Mouse (Mus musculus) right cerebral cortex, postnatal 10 days (tissue): ENCODE measurements around the gene Klhdc10.
"Not testable (repeated sequence)": the region's sequence is repeated elsewhere in the genome, so short reads cannot be mapped to it uniquely, and the experiment has no call there.

Source experiments
- DNase-seq, 2 experiments: peaks; one replicate each; pipeline ENCODE4 v3.0.0; 2021; ENCODE audit warnings: low spot score in 2 of 2

Gene Klhdc10

GRCm38 (mm10) chr6:30401308-30402015, at the start of gene Klhdc10:
Gene Klhdc10 (plus strand): TSS chr6:30401868.
- DNase-seq = peak; percentile 100

DNA sequence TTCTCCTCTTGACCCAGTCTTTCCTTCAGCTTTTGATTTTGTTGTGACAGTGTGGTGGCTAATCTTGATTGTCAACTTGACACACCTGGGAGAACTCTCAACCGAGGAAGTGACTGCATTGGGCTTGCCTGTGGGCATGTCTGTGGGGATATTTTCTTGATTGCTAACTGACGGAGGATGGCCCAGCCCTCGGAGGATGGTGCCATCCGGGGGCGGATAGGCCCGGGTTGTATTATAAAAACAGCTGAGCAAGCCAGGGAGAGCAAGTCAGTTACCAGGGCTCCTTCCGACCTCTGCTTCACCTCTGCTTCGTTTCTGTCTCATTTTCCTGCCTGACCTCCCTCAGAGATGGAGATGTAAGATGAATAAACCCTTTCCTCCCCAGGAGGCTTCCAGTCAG, 48.9 kb upstream of the Klhdc10 start:
- no peak for DNase-seq

DNA sequence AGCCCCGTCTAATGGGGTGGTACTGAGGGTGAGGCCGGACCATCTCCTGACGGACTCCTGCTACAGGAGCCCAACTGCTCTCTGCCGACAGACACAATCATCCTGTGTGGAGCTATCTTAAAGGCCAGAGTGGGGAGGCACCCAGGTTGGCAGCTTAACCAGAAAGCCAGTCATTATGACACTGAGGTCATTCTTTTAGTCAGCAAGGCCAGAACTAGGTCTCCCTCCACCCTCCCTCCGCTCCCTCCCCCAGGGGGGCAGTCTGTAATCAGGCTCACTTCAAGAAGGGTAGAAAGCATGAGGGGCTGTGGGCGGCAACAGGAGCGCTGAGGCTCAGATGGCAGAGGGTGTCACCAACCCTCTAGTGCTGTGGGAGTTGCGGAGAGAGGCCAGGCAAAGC, 48.0 kb upstream of the Klhdc10 start:
- DNase-seq = no peak

GRCm38 (mm10) chr6:30354760-30355159, 46.9 kb upstream of the Klhdc10 start:
- DNase-seq = no peak

DNA sequence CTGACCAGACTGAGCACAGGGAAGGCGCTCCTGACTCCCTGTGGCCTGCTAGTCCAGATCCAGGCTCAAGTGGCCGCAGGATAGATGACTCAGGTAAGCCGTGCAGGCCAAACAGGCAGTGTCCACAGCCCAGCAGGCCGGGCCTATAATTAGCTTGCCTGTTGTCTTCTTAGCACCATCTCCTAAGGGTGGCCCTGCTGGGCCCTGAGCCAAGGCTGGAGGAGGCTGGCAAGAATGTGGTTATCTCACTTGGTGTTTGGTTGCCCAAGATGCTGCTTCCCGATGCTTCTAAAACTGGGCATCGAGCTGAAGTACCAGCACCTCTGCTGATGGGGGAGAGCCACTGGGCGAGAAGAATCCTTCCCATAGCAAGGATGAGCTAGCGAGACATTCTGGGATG, 46.0 kb upstream of the Klhdc10 start:
- no peak for DNase-seq

DNA sequence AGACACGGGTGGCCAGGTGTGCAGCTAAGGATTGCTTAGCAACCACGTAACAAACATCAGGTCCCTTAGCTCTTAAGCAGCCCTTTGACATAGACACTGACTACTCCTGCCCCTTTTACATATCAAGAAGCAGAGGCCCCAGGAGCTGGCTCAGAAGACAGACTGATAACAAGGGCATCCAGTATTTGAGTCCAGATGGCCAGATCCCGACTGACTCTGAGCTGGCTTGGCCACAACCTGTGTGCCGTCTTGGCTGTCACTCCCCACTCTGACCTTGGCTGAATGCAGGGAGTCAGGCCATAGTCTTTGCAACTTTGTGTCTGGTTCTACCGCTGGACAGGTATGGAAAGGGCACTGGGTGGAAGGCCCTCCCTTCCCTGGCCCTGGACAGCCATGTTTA, 45.5 kb upstream of the Klhdc10 start:
- no peak for DNase-seq

DNA sequence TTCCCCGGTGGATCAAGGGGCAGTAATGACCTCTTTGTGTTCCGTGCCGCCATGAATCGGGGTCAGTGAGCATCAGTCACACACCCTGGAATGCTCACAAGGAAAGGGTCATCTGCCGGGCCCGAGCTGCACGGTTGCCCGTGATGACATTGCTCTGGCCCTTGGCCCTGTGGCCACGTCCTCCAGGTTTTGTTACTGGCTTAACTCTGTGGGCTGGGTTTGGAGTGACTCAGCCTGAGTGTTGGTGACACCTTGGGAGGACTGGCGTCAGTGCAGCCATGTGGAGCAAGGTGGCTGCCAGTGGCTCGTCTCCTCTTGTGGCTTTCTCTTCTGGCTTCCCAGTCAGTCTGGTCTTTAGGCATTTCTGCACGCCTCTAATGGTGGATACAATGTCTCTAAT, 45.0 kb upstream of the Klhdc10 start:
- no peak for DNase-seq

- peak; percentile 82 to 88 for DNase-seq
These were observed 44.0 kb upstream of the Klhdc10 start for GRCm38 (mm10) chr6:30357561-30358177.

DNA sequence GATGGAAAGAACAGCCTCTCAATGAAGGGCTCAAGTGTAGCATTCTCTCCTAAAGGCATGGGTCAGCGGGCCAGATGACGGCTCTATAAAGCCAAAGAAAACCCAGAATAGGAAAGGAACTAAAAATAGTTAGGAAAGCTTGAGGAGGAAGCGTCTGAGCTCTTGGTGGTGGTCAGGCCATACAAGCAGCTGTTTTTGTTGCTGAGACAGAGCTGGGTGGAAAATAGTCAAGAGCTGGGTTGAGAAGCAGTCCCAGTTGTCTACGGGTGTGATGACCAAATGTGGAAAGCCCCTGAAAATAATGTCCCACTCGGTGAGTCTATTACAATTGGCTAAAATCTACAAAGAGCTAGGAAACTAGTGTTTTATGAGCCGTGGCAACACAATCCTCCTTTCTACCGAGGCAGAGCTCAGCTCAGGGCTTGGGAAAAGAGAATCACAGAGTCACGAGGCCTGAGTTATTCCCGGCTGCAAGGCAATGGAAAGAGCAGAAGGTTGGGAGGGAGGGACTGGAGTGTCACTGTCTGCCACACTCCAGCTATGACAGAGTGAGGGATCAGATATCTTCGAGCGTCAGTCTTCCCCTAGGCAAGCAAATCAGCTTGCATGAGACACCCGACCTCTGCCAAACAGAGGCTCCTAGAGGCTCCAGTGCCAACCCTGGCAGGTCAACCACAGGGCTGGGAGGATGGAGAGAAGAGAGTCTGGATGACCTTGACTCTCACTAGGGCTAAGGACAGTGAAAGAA, 41.7 kb upstream of the Klhdc10 start:
- DNase-seq = no peak

DNA sequence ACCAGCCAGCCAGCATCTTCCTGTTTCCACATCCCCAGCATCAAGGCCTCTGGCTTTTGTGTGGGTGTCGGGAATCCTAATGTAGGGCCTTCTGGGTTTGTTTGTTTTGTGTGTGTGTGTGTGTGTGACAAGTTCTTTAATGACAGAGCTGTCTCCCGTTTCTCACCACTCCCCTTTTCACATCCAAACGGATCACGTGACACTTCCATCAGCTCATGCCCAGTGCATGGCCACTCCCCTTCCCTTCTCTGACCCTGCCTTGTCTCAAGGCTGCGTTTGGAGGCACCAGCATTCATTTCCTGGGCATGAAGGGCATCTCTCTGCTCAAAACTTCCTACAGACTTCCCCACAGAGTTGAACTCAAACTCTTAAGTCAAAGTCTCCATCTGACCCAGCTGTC, 37.9 kb upstream of the Klhdc10 start:
- no peak for DNase-seq

GRCm38 (mm10) chr6:30369291-30369690, 32.4 kb upstream of the Klhdc10 start:
- no peak for DNase-seq

DNA sequence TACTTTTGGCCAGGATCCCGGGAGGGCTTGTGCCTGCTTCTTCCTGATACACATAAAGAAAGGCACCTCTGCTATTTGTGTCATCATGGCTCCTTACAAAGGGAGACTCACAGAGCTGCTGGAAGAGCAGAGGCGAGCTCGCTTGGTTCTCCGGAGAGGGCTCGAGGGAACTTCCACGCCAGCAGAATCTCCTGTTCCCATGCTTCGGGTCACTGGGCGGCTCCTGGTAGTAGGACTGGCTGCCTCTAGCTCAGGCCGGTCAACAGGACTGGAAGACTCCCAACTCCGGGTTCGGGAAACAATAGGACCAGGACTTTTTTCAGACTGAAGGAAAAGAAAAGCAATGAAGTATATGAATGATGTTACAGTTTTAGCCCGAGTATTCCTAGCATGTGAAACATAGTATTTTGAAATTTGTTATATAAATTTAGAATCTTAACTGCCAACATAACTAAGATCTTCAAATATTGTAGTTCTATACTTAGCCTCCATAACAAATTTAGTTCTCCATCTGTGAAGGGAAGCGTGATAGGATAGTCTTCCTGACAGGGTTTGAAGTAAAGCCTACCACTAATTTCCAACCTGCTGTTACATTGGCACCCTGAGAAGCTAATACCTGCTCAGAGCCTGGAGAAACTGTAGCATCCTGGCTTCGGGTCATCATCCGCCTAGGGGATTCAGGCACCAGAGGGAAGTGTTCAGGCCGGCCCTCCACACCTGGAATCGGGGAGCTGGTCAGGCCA, 28.9 kb upstream of the Klhdc10 start:
- DNase-seq = peak in 1 of 2 experiments; percentile 46

DNA sequence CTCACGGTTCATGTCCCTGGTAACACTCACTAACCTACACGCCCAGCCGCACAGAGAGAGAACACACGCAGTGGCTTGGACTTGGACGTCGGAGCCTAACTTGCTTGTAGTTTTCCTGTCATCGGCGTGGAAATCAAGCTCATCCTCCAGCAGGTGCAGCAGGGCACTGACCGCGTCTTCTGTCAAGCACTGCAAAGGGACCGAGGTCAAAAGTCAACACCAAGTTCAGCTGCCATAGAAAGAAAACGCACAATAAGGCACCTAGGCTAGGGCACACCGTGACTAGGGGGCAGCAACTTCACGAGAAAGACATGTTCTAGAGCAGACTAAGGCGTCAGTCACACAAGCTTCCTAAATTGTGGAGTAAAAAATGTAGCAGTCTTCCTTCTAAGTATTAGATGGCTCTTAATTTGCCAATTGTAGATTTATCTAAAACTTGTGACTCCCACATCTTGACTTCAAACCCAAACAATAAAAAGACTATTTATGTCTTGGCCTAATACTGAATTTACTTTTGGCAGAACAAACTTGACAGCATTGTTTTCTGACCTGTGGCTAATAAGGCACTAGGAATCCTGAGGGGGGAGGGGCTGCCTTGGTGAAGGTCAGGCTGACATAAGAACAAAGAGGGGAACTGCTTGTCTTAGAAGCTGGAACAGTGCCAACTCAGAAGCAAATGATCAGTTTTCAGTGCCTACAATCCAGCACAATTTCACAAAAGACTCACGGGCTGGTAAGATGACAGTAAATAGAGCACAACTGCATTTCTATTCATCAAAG, 26.7 kb upstream of the Klhdc10 start:
- no peak for DNase-seq

DNA sequence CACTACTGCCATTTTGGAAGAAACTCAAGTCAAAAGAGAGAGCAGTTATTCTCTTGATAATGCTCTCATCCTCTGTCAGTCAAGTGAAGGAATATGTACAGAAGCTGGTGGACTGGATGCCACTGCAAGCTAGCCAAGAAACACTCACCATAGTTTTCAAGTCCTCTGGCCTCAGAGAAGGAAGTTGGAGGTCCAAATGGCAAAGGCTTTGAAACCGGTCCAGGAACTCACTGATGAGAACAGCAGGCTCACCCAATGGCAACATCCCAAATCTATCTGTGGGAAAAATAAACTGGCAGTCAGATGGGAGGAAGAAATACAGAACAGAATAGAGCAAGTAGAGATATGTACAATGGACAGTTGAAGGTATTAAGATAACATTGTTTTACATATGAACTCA, 25.9 kb upstream of the Klhdc10 start:
- DNase-seq = no peak

GRCm38 (mm10) chr6:30381116-30381515, 20.6 kb upstream of the Klhdc10 start:
- no peak for DNase-seq

DNA sequence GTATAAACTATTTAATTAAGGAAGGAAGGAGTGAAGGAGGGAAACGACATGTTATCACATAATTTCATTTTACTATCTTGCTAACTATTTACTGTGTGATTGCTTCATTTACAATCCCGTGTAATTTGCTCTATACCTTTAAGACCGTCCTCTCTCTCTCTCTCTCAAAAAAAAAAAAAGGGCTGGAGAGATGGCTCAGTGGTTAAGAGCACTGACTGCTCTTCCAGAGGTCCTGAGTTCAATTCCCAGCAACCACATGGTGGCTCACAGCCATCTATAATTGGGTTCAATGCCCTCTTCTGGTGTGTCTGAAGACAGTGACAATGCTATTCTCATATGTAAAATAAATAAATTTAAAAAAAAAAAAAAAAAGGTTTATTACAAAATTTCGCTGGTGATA, 11.4 kb upstream of the Klhdc10 start:
- not testable (repeated sequence) for DNase-seq

DNA sequence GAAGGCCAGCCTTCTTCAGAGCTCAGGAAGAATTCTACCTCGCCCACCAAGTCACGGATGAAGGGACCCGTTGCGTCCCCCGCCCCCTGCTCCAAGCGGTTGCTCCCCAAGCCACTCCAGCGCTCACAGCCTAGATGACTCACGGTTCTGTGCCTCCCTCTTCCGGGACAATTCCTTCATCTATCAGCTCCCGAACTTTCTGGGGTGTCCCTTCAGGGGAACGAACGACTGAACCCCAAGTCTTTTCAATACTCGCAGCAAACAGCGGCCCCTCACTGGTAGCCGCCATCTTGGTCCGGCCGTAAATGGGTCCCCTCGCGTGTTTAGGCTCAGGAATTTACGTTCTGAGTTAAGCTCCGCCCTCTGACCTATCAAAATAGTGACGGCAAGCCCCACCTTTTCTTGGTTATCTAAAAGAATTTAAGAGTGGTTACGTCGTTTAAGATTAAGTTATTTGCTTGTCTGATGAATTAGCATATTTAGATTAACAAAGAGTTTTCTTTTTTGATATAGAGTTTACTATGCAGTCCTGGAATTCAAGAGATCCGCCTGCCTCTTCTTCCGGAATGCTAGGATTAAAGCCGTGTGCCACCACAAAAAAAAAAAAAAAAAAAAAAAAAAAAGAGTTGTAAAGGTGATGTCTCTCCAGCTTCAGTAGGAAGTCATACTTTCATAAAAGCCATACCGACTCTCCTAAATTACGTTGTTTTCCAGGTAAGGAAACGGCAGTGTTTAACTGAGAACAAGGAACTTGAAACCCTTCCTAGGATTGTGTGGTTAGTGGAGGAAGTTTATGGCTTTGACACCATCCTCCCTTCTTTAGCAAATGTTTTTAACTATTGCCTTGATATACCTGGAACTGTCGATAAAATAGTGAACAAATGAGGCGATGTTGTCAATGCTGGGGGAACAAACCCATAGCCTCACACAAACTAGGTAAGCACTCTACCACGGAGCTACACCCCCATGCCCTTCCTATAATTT, 10.7 kb upstream of the Klhdc10 start, which contains the start of gene Zc3hc1:
Zc3hc1 (minus strand) TSS at position 315 of the 984 bp plus-strand sequence.
- peak; percentile 82 to 84 for DNase-seq

- no peak for DNase-seq
These were observed 9.7 kb upstream of the Klhdc10 start for GRCm38 (mm10) chr6:30391996-30392395.

DNA sequence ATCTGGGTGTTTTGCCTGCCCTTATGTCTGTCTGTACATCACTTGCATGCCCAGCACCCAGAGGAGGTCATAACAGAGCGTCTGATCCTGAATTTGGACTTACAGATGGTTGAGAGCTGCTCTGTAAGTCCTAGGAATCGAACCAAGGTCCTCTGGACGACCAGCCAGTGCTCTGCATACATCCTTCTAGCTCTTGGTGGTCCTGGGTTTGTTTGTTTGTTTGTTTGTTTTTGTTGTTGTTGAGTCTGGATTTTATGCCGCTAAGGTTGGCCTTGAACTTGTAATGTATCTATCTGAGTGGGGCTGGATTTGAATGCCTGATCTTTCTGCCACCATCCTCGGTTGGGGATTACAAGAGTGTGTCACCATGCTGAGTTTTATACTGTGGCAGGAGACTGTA, 1.5 kb upstream of the Klhdc10 start:
- no peak for DNase-seq

GRCm38 (mm10) chr6:30400716-30401115, 952 bp upstream of the Klhdc10 start:
- no peak for DNase-seq
